Mouse (Mus musculus): ENCODE results near the gene Bcdin3d. TPM values are rescaled to one million over a fixed set of nuclear protein-coding genes. Genes with fewer than 3 reads are reported as not detected.

Gene Bcdin3d
- polyA plus RNA-seq, 1 experiment from 2014 or later = 20.2 TPM

DNA sequence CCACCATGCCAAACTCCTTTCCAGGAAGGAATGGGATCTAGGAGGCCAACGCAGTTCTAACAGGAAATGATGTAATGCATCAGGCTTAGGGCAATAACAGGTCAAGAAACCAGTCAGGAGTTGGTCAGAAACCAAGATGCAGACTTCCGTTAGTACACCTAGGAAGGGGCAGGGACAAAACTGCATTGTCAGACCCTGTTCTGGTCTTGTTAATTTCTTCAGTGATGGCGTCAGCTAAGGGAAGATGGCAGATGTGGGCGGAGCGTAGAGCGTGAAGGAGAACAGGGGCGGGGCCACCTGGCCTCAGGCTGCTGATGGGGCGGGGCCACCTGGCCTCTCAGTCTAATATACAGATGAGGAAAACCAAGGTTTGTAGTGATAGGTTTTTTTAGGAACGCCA, 53.4 kb downstream of the Bcdin3d start:
- no peak overlapping the region for H3K9ac ChIP-seq (replicated peaks)
- no peaks in the 10 kb centered on the region for H3K9me3 ChIP-seq
- H3K27ac ChIP-seq = peak overlapping the region; percentile 95
- H3K4me2 ChIP-seq = peak overlapping the region; percentile 42
- peaks cover 51% of the 10 kb centered on the region for H3K36me3 ChIP-seq
- peak; percentile 1 for ATAC-seq (ENCODE audit: insufficient number of reproducible peaks, insufficient read depth, low FRiP score, low TSS enrichment, low read depth)
- WGBS = 61% methylated on average over 9 of the region's 9 CpGs
- H3K4me3 ChIP-seq (replicated peaks) = 0 out of 2 replicates have a peak overlapping the region, but pooled peaks have one; percentile 6
- peaks cover 41% of the 10 kb centered on the region for H3K4me1 ChIP-seq (replicated peaks)
- H3K27me3 ChIP-seq = no peaks in the 10 kb centered on the region

DNA sequence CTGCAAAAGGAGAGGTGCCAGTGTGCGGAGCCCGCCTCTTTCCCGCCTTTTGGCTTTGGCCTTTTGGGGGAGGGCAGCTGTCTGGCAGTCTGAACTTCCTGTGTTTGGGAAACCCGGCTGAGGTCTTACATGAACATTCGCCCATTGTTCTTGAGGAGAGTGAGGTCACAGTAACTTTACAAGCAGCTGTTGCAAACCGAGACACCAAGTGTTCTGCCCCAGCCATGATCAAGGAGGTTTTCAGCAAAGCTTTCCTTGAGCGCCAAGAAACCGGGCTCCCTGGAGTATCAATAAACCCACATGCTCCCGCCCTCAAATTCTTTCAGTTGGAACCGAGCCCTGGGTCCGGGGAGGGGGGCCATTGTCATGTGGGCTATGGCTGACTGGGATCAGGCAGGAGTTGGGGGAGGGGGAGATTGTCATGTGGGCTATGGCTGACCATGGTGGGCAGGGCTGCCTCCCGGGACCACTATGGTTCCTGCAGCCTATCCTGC, 54.0 kb downstream of the Bcdin3d start:
- 0 out of 2 replicates have a peak overlapping the region, but pooled peaks have one; percentile 6 for H3K4me3 ChIP-seq (replicated peaks)
- WGBS = 3% methylated on average over 12 of the region's 12 CpGs
- H3K9ac ChIP-seq (replicated peaks) = no peak overlapping the region
- H3K4me2 ChIP-seq = peak overlapping the region; percentile 42
- peaks cover 42% of the 10 kb centered on the region for H3K4me1 ChIP-seq (replicated peaks)
- no peaks in the 10 kb centered on the region for H3K27me3 ChIP-seq
- H3K9me3 ChIP-seq = no peaks in the 10 kb centered on the region
- ATAC-seq (ENCODE audit: insufficient number of reproducible peaks, insufficient read depth, low FRiP score, low TSS enrichment, low read depth) = peak; percentile 81
- H3K27ac ChIP-seq = peak overlapping the region; percentile 95
- peaks cover 45% of the 10 kb centered on the region for H3K36me3 ChIP-seq

DNA sequence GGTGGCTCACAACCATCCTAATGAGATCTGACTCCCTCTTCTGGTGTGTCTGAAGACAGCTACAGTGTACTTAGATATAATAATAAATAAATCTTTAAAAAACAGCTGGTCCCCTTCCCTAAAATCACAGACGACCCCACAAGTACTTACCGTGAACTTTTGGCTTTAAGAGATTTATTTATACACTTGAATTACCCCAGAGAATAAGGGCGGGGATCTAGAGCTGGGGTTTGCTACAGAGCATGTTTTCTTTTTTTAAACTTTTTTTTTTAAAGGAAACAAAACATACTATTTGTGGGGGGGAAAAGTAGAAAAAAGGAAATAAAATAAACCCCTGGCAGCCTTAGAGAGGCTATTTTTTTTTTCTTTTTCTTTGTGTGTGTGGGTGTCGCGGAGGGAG, 54.4 kb downstream of the Bcdin3d start:
- H3K4me2 ChIP-seq = peak overlapping the region; percentile 42
- H3K4me3 ChIP-seq (replicated peaks) = no peak overlapping the region
- no peak overlapping the region for H3K9ac ChIP-seq (replicated peaks)
- no peaks in the 10 kb centered on the region for H3K9me3 ChIP-seq
- ATAC-seq (ENCODE audit: insufficient number of reproducible peaks, insufficient read depth, low FRiP score, low TSS enrichment, low read depth) = no peak
- H3K27me3 ChIP-seq = no peaks in the 10 kb centered on the region
- H3K27ac ChIP-seq = peak overlapping the region; percentile 95
- H3K36me3 ChIP-seq = peaks cover 40% of the 10 kb centered on the region
- 27% methylated on average over 5 of the region's 5 CpGs for WGBS
- H3K4me1 ChIP-seq (replicated peaks) = peaks cover 42% of the 10 kb centered on the region

Other genes with a start within 250 kb of the Bcdin3d start
- 0.13 and 0.24 TPM in 2 replicates for gene Kcnh3, start 249.9 kb downstream of the Bcdin3d start, polyA plus RNA-seq (2016; fragmentation: Nextera tagmentation; extraction: Ambion mirVana)
- gene Mcrs1, start 222.8 kb downstream of the Bcdin3d start, polyA plus RNA-seq (2016; fragmentation: Nextera tagmentation; extraction: Ambion mirVana) = 154 and 158 TPM in 2 replicates
- 74.6 TPM in 2 replicates for gene Prpf40b, start 179.6 kb downstream of the Bcdin3d start, polyA plus RNA-seq (2016; fragmentation: Nextera tagmentation; extraction: Ambion mirVana)
- not detected in 2 replicates for gene Fam186b, start 178.8 kb downstream of the Bcdin3d start, polyA plus RNA-seq (2016; fragmentation: Nextera tagmentation; extraction: Ambion mirVana)
- 33.6 and 40.6 TPM in 2 replicates for gene Fmnl3, start 104.2 kb downstream of the Bcdin3d start, polyA plus RNA-seq (2016; fragmentation: Nextera tagmentation; extraction: Ambion mirVana)
- gene Tmbim6, start 81.8 kb downstream of the Bcdin3d start, polyA plus RNA-seq (2016; fragmentation: Nextera tagmentation; extraction: Ambion mirVana) = 240 and 252 TPM in 2 replicates
- gene Nckap5l, start 17.0 kb downstream of the Bcdin3d start, polyA plus RNA-seq (2016; fragmentation: Nextera tagmentation; extraction: Ambion mirVana) = 13.6 and 14.6 TPM in 2 replicates
- 0.20 and 0.24 TPM in 2 replicates for gene Faim2, start 53.4 kb upstream of the Bcdin3d start, polyA plus RNA-seq (2016; fragmentation: Nextera tagmentation; extraction: Ambion mirVana)
- not detected in 2 replicates for gene Aqp2, start 104.3 kb upstream of the Bcdin3d start, polyA plus RNA-seq (2016; fragmentation: Nextera tagmentation; extraction: Ambion mirVana)
- gene Aqp5, start 116.1 kb upstream of the Bcdin3d start, polyA plus RNA-seq (2016; fragmentation: Nextera tagmentation; extraction: Ambion mirVana) = not detected in 2 replicates
- not detected in 2 replicates for gene Aqp6, start 126.7 kb upstream of the Bcdin3d start, polyA plus RNA-seq (2016; fragmentation: Nextera tagmentation; extraction: Ambion mirVana)
- gene Racgap1, start 176.9 kb upstream of the Bcdin3d start, polyA plus RNA-seq (2016; fragmentation: Nextera tagmentation; extraction: Ambion mirVana) = 139 and 143 TPM in 2 replicates
- 1.6 TPM in 2 replicates for gene Asic1, start 195.6 kb upstream of the Bcdin3d start, polyA plus RNA-seq (2016; fragmentation: Nextera tagmentation; extraction: Ambion mirVana)
- 71.3 and 74.9 TPM in 2 replicates for gene Smarcd1, start 227.4 kb upstream of the Bcdin3d start, polyA plus RNA-seq (2016; fragmentation: Nextera tagmentation; extraction: Ambion mirVana)
- not detected in 2 replicates for gene Gm17349, start 230.8 kb upstream of the Bcdin3d start, polyA plus RNA-seq (2016; fragmentation: Nextera tagmentation; extraction: Ambion mirVana)
- 0.51 and 0.58 TPM in 2 replicates for gene Gpd1, start 242.8 kb upstream of the Bcdin3d start, polyA plus RNA-seq (2016; fragmentation: Nextera tagmentation; extraction: Ambion mirVana)